Mouse (Mus musculus): ENCODE results near the gene Dctpp1. TPM values are rescaled to one million over a fixed set of nuclear protein-coding genes. Genes with fewer than 3 reads are reported as not detected.

Dctpp1 gene
- total and polyA plus RNA-seq, 3 experiments, result 238 to 290 TPM; not detected in 1

- no peak for DNase-seq (ENCODE audit: low read depth, low spot score)
- no peaks in the 10 kb centered on the region for H3K27me3 ChIP-seq (ENCODE audit: control insufficient read depth in 1 of 2, insufficient read depth in 2 of 2, low read length in 2 of 2)
- no peak for TF ChIP-seq NELFE (IDR thresholded peaks at IDR 0.05; ENCODE audit: low read depth, low read length)
- TF ChIP-seq TAL1 (IDR thresholded peaks at IDR 0.05; ENCODE audit: low read length), result no peak
- no peak for TF ChIP-seq MAFK (IDR thresholded peaks at IDR 0.05; ENCODE audit: borderline replicate concordance, low read depth, low read length)
- no peak for TF ChIP-seq RCOR1 (IDR thresholded peaks at IDR 0.05; ENCODE audit: low read depth, low read length)
- TF ChIP-seq CHD2 (IDR thresholded peaks at IDR 0.05; ENCODE audit: low read length), result no peak
- no peak for TF ChIP-seq CTCF (IDR thresholded peaks at IDR 0.05 in 2 of 3, conservative IDR thresholded peaks at IDR 0.05 in 1 of 3; ENCODE audit: control insufficient read depth in 1 of 3, insufficient read depth in 1 of 3, low read depth in 2 of 3, low read length in 3 of 3, poor library complexity in 1 of 3, severe bottlenecking in 1 of 3)
- no peak for TF ChIP-seq POLR2AphosphoS2 (IDR thresholded peaks at IDR 0.05; ENCODE audit: low read length)
- no peak for TF ChIP-seq CHD1 (IDR thresholded peaks at IDR 0.05; ENCODE audit: low read depth, low read length)
- TF ChIP-seq TBP (IDR thresholded peaks at IDR 0.05; ENCODE audit: low read depth, low read length), result no peak
- TF ChIP-seq UBTF (IDR thresholded peaks at IDR 0.05; ENCODE audit: borderline replicate concordance, insufficient read depth, low read depth, low read length), result no peak
- TF ChIP-seq ETS1 (IDR thresholded peaks at IDR 0.05; ENCODE audit: low read depth, low read length), result no peak
- no peak for TF ChIP-seq ELF1 (IDR thresholded peaks at IDR 0.05; ENCODE audit: low read depth, low read length)
- TF ChIP-seq MYC (IDR thresholded peaks at IDR 0.05; ENCODE audit: low read depth, low read length), result no peak
- no peaks in the 10 kb centered on the region for H3K36me3 ChIP-seq (ENCODE audit: control insufficient read depth in 1 of 2, insufficient read depth in 2 of 2, low read length in 2 of 2)
- H3K79me2 ChIP-seq (ENCODE audit: control insufficient read depth, insufficient read depth, low read length, poor library complexity), result no peaks in the 10 kb centered on the region
- no peaks in the 10 kb centered on the region for H3K4me1 ChIP-seq (ENCODE audit: control insufficient read depth in 1 of 2, insufficient read depth in 2 of 2, low read length in 2 of 2)
- no peaks in the 10 kb centered on the region for H3K9me3 ChIP-seq (replicated peaks; ENCODE audit: insufficient read depth, low read length)
- H3K9ac ChIP-seq (ENCODE audit: control insufficient read depth, low read depth, low read length, poor library complexity, severe bottlenecking), result no peak overlapping the region
- no peak overlapping the region for H3K4me3 ChIP-seq (ENCODE audit: control insufficient read depth in 1 of 2, insufficient read depth in 1 of 2, low read depth in 2 of 2, low read length in 2 of 2)
- H3K27ac ChIP-seq (ENCODE audit: control insufficient read depth, low read depth, low read length), result no peak overlapping the region
Observed at GRCm38 (mm10) chr7:127308431-127308830, 47.9 kb upstream of the Dctpp1 start.

GRCm38 (mm10) chr7:127297586-127298193, 37.2 kb upstream of the Dctpp1 start:
- Histone ChIP-seq H3K27ac (ENCODE audit: control insufficient read depth, low read depth, low read length) (no peak overlapping the region), H3K9me3 (replicated peaks; ENCODE audit: insufficient read depth, low read length) (no peaks in the 10 kb centered on the region), H3K4me1 (ENCODE audit: control insufficient read depth in 1 of 2, insufficient read depth in 2 of 2, low read length in 2 of 2) (peaks cover 0 to 8% of the 10 kb centered on the region in 2 experiments; a peak in 3 of 4 replicates), H3K9ac (ENCODE audit: control insufficient read depth, low read depth, low read length, poor library complexity, severe bottlenecking) (no peak overlapping the region), H3K36me3 (ENCODE audit: control insufficient read depth in 1 of 2, insufficient read depth in 2 of 2, low read length in 2 of 2) (peaks cover 0 to 4% of the 10 kb centered on the region in 2 experiments; a peak in 1 of 4 replicates), H3K4me3 (ENCODE audit: control insufficient read depth in 1 of 2, insufficient read depth in 1 of 2, low read depth in 2 of 2, low read length in 2 of 2) (no peak overlapping the region), H3K27me3 (ENCODE audit: control insufficient read depth in 1 of 2, insufficient read depth in 2 of 2, low read length in 2 of 2) (no peaks in the 10 kb centered on the region), H3K79me2 (ENCODE audit: control insufficient read depth, insufficient read depth, low read length, poor library complexity) (no peaks in the 10 kb centered on the region; the same call in 1 of the 2 replicates)
- TF ChIP-seq ZKSCAN1 (IDR thresholded peaks at IDR 0.05; ENCODE audit: low read depth, low read length) (peak; percentile 98), RAD21 (IDR thresholded peaks at IDR 0.05; ENCODE audit: low read depth, low read length) (no peak)
- no peak for DNase-seq (ENCODE audit: low read depth, low spot score)

All from MEL (cell line).